Mouse (Mus musculus) forebrain, embryonic 15.5 days (tissue): ENCODE data around the gene Ccdc24. TPM values are rescaled to one million over a fixed set of nuclear protein-coding genes. Genes with fewer than 3 reads are reported as not detected.

Experiments used
- ATAC-seq: fragments of 200-750 bp; cut with Nextera tagmentation; replicated peaks from 2 replicates; pipeline ENCODE4 v1.8.0; 2017; ENCODE audit warnings: mild to moderate bottlenecking, moderate TSS enrichment, moderate library complexity
- H3K27ac ChIP-seq: fragments of 300-500 bp; sonication (generic); replicated peaks from 2 replicates; pipeline ENCODE4 v1.5.1; 2015; ENCODE audit warnings: mild to moderate bottlenecking, inconsistent platforms
- H3K27me3 ChIP-seq: fragments of 300-500 bp; sonication (generic); 2 replicates; pipeline ENCODE4 v1.6.1; 2015; ENCODE audit warnings: inconsistent platforms
- H3K36me3 ChIP-seq: fragments of 300-500 bp; sonication (generic); 2 replicates; pipeline ENCODE4 v1.6.1; 2015; ENCODE audit warnings: mild to moderate bottlenecking, inconsistent platforms
- H3K4me1 ChIP-seq: fragments of 300-500 bp; sonication (generic); 2 replicates; pipeline ENCODE4 v1.6.1; 2015; ENCODE audit warnings: inconsistent platforms
- H3K4me2 ChIP-seq: fragments of 300-500 bp; sonication (generic); replicated peaks from 2 replicates; pipeline ENCODE4 v1.6.1; 2015; ENCODE audit warnings: mild to moderate bottlenecking, inconsistent platforms
- H3K4me3 ChIP-seq: fragments of 300-500 bp; sonication (generic); 2 replicates; pipeline ENCODE4 v1.5.1; 2015; ENCODE audit warnings: mild to moderate bottlenecking, inconsistent platforms
- H3K9ac ChIP-seq: fragments of 300-500 bp; sonication (generic); replicated peaks from 2 replicates; pipeline ENCODE4 v1.6.1; 2015; ENCODE audit warnings: mild to moderate bottlenecking, inconsistent platforms
- H3K9me3 ChIP-seq: fragments of 300-500 bp; sonication (generic); 2 replicates; pipeline ENCODE4 v1.6.1; 2016; ENCODE audit warnings: inconsistent platforms
- WGBS: fragments of 180-500 bp; shearing (Covaris S2); methylation state at CpG from one replicate; pipeline ENCODE4 v1.1.7; 2015; ENCODE audit warnings: mixed read lengths; 5-methylcytosine and 5-hydroxymethylcytosine counted together
- polyA plus RNA-seq: library from polyadenylated mRNA; unstranded; fragments of >200 nt; fragmentation: Nextera tagmentation; extraction: Ambion mirVana; gene quantifications from 2 replicates; pipeline ENCODE4 v1.2.1, GENCODE M21; 2015

Ccdc24 gene
- polyA plus RNA-seq, 1 experiment from 2014 or later, result 1.7 TPM

DNA sequence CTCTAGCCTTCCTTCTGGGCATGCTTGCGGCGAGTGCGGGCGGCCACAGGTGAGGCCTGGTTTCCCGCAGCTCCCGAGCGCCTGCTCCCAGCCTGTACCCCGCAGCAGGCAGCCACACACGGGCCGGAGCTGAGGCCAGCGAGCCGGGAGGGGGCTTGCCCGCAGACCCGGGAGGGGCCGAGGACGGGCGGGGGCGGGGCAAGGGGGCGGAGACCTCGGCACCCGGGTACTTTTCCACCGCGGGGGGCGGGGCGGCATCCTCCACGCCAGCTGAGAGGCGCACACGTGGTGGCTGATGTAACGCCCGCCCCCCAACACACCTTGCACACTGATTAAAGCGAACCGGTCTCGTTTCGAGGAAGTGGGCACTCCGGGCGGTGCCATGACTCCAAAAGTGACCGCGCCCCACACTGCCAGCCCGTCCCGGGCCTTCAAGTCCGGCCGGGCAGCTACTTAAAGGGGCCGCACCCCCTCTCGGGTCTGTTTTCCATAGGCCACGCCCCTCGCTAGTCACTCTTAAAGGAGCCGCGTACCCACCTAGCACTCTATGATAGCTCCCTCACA, 36.1 kb downstream of the Ccdc24 start:
- peak overlapping the region; percentile 82 for H3K27ac ChIP-seq
- peaks cover 12% of the 10 kb centered on the region for H3K4me1 ChIP-seq
- ATAC-seq, result peak; percentile 93
- no peaks in the 10 kb centered on the region for H3K9me3 ChIP-seq
- peak overlapping the region; percentile 78 for H3K9ac ChIP-seq
- H3K4me2 ChIP-seq, result peak overlapping the region; percentile 99
- H3K36me3 ChIP-seq, result no peaks in the 10 kb centered on the region
- 0% methylated on average over 48 of the region's 48 CpGs for WGBS
- H3K4me3 ChIP-seq, result peak overlapping the region; percentile 66
- no peaks in the 10 kb centered on the region for H3K27me3 ChIP-seq

DNA sequence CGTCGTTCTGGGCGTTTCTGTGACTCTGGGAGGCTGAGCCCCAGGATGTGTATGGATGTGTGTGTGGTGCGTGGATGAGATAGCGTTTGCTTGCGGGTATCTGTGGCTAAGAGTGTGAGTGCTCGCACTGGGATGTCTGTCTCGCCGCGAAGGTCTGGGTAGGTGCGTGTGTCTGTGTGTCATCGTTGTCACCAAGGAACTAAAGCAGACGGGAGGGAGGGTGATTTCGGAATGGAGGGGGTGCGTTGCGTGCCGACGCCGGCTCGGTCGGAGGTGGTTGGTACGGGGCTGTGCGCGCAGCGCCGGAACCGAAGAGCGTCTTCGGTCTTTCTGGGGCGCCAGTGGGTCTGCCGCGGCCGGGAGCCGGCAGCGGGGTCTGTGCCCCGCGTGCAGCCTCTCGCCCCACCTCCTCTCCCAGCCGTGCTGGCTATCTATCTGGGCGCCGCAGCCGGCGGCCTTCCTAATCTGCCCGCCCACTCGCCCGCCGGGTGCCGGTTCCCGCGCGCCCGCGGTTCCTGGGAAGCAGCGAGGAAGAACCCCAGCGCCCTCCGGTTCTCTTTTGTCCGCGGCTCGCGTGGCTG, 36.7 kb downstream of the Ccdc24 start:
- Histone ChIP-seq H3K9ac (peak overlapping the region; percentile 78), H3K4me2 (peak overlapping the region; percentile 99), H3K27me3 (no peaks in the 10 kb centered on the region), H3K4me1 (peaks cover 12% of the 10 kb centered on the region), H3K4me3 (peak overlapping the region; percentile 66), H3K36me3 (no peaks in the 10 kb centered on the region), H3K9me3 (no peaks in the 10 kb centered on the region), H3K27ac (peak overlapping the region; percentile 82)
- WGBS, result under 1% methylated on average over 60 of the region's 60 CpGs
- peak; percentile 32 for ATAC-seq

DNA sequence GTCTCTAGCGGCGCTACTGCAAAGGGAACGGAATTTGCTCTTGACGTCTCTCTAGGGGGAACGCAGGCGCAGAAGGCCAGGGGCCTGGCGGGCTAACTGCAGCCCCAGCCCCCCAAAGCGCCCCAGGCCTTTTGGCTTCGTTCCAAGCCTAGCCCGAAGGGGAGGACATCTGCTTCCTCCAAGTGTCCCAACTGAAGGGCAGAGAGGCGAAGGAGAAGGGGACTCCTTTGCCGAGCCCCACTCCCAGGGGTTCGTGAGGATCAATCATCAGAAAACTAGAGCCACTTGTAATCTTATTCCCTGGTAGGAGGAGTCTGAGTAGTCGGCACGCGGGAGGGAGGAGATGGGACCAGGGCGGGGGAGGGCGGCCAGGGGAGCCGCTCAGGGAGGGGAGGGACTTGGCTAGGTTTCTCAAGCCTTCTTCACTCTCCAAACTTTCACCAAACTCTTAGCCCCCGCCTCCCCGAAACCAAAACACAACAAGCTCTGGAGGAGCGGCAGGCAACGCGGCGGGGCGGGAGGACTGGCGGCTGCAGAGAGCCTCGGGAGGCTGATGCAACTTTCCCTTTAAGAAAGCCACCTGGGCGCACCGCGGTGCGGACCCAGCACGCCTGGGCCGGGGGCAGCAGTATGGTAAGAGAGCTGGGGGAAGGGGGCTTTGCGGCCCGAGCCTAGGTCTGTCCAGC, 37.4 kb downstream of the Ccdc24 start:
- Histone ChIP-seq H3K9ac (peak overlapping the region; percentile 78), H3K27me3 (no peaks in the 10 kb centered on the region), H3K27ac (peak overlapping the region; percentile 82), H3K9me3 (no peaks in the 10 kb centered on the region), H3K36me3 (no peaks in the 10 kb centered on the region), H3K4me2 (peak overlapping the region; percentile 99), H3K4me1 (peaks cover 15% of the 10 kb centered on the region), H3K4me3 (peak overlapping the region; percentile 66)
- WGBS, result 2% methylated on average over 35 of the region's 36 CpGs
- ATAC-seq, result peak; percentile 27

DNA sequence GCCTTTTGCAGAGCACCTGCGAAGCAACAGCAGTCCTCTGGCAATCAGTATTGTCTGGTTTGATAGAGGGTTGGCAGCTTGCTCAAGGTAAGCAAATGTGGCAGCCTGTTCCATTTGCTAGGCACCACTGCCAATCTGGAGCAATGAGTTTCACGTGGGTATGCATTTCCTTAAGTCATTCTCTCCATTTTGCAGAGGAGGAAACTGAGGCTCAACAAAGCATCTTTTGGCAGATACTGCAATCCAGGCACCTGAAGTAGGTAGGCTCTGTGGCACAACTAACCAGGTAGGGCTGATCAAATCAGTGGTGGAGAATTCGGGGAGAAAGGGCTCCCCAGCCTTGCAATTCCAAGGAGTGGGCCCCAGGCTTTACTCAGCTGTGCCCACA, 37.9 kb downstream of the Ccdc24 start, which contains the start of gene Slc6a9:
Gene Slc6a9 (plus strand): TSS at position 50 of the 388 bp plus-strand sequence.
- peaks cover 19% of the 10 kb centered on the region for H3K4me1 ChIP-seq
- H3K4me2 ChIP-seq, result peak within 1 kb of the TSS; percentile 99
- peak within 1 kb of the TSS; percentile 82 for H3K27ac ChIP-seq
- no peak for ATAC-seq
- H3K9me3 ChIP-seq, result no peaks in the 10 kb centered on the region
- peak within 1 kb of the TSS; percentile 66 for H3K4me3 ChIP-seq
- no peaks in the 10 kb centered on the region for H3K27me3 ChIP-seq
- H3K36me3 ChIP-seq, result no peaks in the 10 kb centered on the region
- peak within 1 kb of the TSS; percentile 78 for H3K9ac ChIP-seq
- 12% methylated on average over 3 of the region's 3 CpGs for WGBS

DNA sequence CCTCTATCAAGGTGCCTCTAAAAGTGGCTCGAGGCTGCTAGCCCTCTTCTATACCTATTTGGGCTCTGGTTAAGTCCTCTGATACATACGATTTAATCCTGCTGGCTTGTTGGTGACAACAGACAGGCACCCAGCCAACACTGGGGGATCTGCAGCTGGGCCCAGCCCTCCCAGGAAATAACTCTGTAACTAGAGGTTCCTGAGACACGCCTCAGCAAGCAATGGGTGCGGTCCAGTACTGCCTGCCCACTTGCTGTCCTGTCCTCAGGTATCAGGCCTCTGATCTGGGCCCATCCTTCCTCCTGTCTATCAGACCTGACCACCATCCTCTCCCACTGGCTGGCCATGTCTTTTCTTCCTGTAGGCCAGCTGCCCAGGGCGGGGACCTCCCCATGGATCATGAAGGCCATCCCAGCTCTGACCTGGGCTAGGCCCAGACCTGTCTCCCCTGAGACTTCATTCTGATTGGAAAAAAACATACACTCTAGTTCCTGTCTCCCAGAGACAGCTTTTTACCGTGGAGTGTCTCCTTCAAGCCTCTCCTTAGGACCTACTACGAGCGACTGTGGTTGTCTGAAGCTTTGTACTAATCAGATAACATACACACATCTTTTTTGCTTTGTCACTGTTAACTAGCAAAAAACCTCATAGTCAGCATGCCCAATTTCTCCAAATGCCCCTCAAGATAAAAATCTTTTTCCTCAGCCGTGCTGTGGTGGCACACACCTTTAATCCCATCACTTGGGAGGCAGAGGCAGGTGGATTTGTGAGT, 40.3 kb downstream of the Ccdc24 start:
- no peak for ATAC-seq
- H3K27ac ChIP-seq, result no peak overlapping the region
- H3K36me3 ChIP-seq, result no peaks in the 10 kb centered on the region
- no peaks in the 10 kb centered on the region for H3K27me3 ChIP-seq
- no peaks in the 10 kb centered on the region for H3K9me3 ChIP-seq
- H3K4me2 ChIP-seq, result no peak overlapping the region
- H3K4me3 ChIP-seq, result no peak overlapping the region
- H3K4me1 ChIP-seq, result peaks cover 19% of the 10 kb centered on the region
- no peak overlapping the region for H3K9ac ChIP-seq
- 77% methylated on average over 9 of the region's 9 CpGs for WGBS

DNA sequence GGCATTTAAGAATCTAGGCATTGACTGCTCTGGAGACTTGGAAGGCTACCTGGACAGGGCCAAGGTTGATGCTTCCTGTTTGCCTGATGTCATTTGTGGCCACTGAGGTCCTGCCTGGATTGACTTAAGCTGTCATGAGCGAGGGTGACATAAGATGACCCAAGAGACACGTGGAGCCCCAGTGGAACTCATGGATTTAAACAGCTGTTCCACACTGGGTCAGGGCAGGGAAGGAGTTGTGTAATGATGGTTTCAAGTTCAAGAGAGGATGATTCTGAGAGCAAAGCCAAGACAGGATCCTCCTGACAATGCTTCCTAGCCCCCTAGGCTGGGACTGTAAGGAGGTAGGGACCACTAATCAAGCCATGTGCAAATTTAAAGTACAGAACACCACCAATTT, 40.9 kb downstream of the Ccdc24 start:
- H3K4me3 ChIP-seq, result no peak overlapping the region
- WGBS, result 81% methylated on average over 2 of the region's 2 CpGs
- no peaks in the 10 kb centered on the region for H3K9me3 ChIP-seq

DNA sequence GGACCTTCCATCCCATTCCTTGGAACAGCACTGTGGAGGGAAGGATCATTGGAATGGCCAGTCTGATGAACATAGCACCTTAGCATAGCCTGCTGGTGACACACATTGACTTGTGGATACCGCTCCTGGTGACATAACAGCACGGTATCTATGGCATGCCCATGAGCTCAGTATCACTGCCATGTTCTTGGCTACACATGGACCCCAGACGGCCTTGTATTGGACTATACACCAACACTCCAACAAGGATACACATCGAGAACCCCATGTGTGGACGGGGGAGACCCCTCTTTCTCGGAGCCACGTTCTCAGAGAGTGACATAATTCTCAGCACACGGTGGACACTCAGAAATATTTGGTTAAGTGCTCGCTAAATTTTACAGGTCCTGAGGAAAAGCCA, 41.6 kb downstream of the Ccdc24 start:
- Histone ChIP-seq H3K27me3 (no peaks in the 10 kb centered on the region), H3K9ac (no peak overlapping the region), H3K36me3 (no peaks in the 10 kb centered on the region), H3K4me1 (peaks cover 19% of the 10 kb centered on the region), H3K4me3 (no peak overlapping the region), H3K4me2 (no peak overlapping the region), H3K9me3 (no peaks in the 10 kb centered on the region), H3K27ac (no peak overlapping the region)
- no peak for ATAC-seq
- WGBS, result 94% methylated on average over 9 of the region's 9 CpGs

More for the DNA sequence above, 40.9 kb downstream of the Ccdc24 start:
- Histone ChIP-seq H3K4me2 (no peak overlapping the region), H3K27me3 (no peaks in the 10 kb centered on the region), H3K9ac (no peak overlapping the region), H3K36me3 (no peaks in the 10 kb centered on the region), H3K4me1 (peaks cover 19% of the 10 kb centered on the region), H3K27ac (no peak overlapping the region)
- ATAC-seq, result no peak

DNA sequence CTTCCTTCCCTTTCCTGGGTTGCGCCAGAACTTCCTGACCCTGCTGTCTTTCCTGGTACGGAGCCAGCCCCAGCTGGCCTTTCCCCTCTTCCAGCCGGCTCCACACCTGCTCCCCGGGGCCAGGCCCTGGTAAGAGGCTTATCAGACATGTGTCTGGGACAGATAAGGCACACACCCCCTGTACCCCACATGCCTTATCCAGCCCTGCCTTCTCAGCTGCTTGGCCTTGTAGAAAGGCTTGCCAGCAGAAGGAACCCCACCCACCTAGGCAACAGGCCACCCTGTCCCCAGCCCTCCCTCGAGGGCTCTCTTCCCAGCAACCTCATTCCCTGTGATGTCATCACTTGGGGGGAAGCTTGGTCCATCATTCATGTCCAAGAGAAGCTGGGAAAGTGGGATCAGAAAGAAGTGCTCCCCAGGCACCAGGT, 42.2 kb downstream of the Ccdc24 start:
- Histone ChIP-seq H3K36me3 (no peaks in the 10 kb centered on the region), H3K9me3 (no peaks in the 10 kb centered on the region), H3K27me3 (no peaks in the 10 kb centered on the region), H3K4me2 (no peak overlapping the region), H3K4me1 (peaks cover 17% of the 10 kb centered on the region), H3K27ac (no peak overlapping the region), H3K9ac (no peak overlapping the region), H3K4me3 (no peak overlapping the region)
- 0 out of 2 replicates have a peak, but pooled peaks have one; percentile 8 for ATAC-seq
- WGBS, result 11% methylated on average over 5 of the region's 5 CpGs

DNA sequence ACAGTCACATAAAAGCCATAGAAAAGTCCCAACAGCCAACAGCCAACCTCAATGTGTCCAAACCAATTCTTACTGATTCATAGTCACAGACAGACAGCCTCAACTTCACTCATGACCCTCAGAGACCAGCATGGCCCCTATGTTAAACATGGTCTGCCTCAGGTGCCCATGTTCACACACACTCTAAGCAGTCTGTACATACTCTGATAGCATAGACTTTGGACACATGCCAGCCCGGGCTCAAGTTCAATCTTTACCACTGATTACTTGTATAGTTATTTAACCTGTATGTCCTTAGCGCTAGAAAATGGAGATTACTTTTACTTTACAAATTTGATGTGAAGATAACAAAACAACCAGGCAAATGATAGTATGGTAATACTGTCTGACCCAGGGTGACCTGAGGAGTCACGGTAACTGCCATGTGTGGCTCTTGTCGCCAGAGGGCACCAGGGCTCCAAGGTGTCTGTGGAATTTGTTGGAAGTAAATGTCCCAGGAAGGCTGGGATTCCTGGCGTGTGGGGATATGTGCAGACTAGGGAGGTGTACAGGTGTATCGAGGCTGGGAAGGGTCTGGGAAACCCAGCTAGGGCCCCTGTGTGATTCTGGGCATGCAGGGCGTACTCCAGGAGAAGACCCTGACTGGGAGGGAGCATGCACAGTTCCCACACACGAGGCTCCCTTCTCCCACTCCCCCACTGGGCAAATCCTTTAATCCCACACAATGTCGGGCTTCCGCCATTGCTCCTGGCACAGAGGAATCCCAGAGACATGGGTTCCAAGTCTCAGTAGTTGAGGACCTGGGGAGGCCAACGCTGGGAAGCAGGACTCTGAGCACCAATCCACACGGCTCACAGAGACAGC, 42.9 kb downstream of the Ccdc24 start:
- no peaks in the 10 kb centered on the region for H3K36me3 ChIP-seq
- no peaks in the 10 kb centered on the region for H3K9me3 ChIP-seq
- no peak overlapping the region for H3K4me2 ChIP-seq
- WGBS, result 9% methylated on average over 12 of the region's 12 CpGs
- no peak overlapping the region for H3K27ac ChIP-seq
- no peak overlapping the region for H3K9ac ChIP-seq
- H3K4me3 ChIP-seq, result no peak overlapping the region
- no peaks in the 10 kb centered on the region for H3K27me3 ChIP-seq
- ATAC-seq, result peak; percentile 41; the same call in 1 of the 2 replicates
- H3K4me1 ChIP-seq, result peaks cover 11% of the 10 kb centered on the region

DNA sequence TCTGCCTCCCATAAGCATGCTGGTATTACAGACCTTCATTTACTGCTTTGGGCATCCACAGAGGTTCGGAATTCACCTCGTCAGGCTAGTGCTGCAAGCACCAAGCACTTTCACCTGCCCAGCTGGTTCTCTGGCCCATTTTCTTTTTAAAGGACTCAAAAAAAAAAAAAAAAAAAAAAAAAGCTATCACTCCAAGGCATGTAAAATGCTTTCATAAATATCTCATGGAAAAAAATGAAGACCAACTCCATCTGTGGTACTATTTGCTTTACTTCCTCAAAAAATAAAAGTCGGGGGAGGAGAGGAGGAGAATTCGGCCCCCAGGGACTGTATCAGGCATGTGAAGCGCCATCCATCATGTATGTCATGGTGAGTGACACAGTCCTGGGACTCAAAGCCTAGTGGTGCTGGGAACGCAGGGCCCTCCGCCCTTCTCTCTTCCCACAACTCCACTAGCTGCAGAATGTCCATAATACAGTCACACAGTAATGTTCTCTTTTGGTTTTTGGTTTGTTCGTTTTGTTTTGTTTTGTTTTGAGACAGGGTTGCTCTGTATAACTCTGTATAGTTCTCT, 43.7 kb downstream of the Ccdc24 start:
- Histone ChIP-seq H3K4me1 (peaks cover 7% of the 10 kb centered on the region), H3K36me3 (no peaks in the 10 kb centered on the region), H3K27me3 (no peaks in the 10 kb centered on the region), H3K27ac (no peak overlapping the region), H3K4me3 (no peak overlapping the region), H3K4me2 (no peak overlapping the region), H3K9ac (no peak overlapping the region), H3K9me3 (no peaks in the 10 kb centered on the region)
- 78% methylated on average over 8 of the region's 8 CpGs for WGBS
- ATAC-seq, result no peak

DNA sequence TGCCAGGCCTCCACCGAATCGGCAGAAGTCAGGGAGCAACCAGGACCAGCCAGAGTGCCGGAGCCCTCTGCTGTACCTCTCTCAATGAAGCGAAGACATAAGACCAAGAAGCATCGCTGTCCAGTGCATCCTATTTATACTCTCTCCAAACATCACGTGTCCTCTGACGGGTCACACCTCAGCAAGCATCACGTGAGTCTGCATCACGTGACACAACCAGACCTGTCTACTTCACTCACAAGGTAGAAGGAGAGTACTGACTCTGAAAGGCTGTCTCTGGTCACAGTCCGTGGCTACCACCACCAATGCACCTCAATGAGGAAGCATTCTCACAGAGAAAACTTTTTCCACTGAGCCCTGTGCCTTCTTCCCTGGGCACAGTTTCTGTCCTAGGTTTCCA, 54.3 kb downstream of the Ccdc24 start:
- Histone ChIP-seq H3K9me3 (no peaks in the 10 kb centered on the region), H3K36me3 (no peaks in the 10 kb centered on the region), H3K27me3 (no peaks in the 10 kb centered on the region), H3K4me2 (no peak overlapping the region), H3K27ac (no peak overlapping the region), H3K9ac (no peak overlapping the region), H3K4me1 (no peaks in the 10 kb centered on the region), H3K4me3 (no peak overlapping the region)
- ATAC-seq, result no peak
- 91% methylated on average over 10 of the region's 10 CpGs for WGBS
